Mouse (Mus musculus): ENCODE measurements at regions not wholly inside any gene's neighbourhood (a gene's known extent, or its start where the extent isn't known, plus 50 kb on each side); places are given as distances from the start of the nearest gene placed in this dataset.

DNA sequence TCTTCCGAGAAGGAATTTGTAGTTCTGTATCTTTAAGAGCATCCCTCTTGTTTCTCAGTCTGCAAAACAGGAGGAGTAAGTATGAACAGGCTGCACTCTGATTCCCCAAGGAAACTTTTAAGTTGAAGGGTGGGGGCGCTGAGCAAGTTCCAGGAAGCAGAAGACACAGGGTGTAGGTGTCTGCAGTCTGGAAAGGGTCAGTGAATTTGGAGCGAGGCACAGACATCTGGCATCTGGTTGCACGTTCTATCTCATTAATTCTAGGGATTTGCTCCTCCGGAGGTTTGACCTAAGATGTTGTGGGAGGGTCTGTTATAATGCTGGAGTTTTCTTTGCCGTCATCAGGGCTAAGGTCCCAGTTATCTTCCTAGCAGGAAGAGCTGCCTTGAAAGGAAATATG lies 711.1 kb downstream of the Slc22a22 start:
- TF ChIP-seq RAD21 (IDR thresholded peaks at IDR 0.05; ENCODE audit: low read depth, low read length) (no peak), CHD1 (IDR thresholded peaks at IDR 0.05; ENCODE audit: low read depth, low read length) (no peak), IRF4 (IDR thresholded peaks at IDR 0.05; ENCODE audit: low read depth, low read length) (no peak)
- dilution Hi-C loops (cut with MboI; ENCODE audit: extremely low pct_ligation_motif_present, extremely low pct_unique_long_range_greater_than_20kb, low sequenced_read_pairs): no loop called here

DNA sequence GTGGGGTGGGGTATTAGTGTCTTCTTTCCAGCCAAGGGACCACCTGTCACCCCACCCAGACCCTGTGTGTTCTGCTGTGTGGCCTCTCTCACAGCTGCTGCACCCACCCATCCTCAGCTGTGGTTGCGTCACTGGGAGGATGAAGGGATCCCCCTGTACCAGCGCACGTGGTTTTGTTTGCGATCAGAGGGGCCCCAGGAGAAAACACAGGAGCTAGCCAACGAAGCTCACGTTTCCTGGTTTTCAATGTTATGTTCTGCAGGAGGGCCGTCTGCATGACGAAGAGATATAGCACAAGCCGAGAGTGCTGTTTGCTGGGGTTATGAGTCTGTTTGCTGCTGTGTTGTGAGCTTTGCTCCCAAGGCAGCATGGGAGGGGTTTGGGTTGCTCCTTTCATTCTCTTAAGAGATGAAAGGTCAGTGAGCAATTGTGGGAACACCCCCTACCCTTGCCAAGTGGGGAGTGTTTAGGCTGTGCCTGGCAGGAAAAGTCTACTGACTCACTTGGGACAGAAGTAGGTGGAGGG lies 712.4 kb downstream of the Slc22a22 start:
- no peak for DNase-seq (ENCODE audit: extremely low read depth)
- no peak overlapping the region for H3K27ac ChIP-seq (ENCODE audit: insufficient read depth, low read depth)
- H3K4me1 ChIP-seq (ENCODE audit: control insufficient read depth in 1 of 2, insufficient read depth in 2 of 2): peaks cover 0 to 6% of the 10 kb centered on the region in 2 experiments; a peak in 1 of 4 replicates
- H3K27me3 ChIP-seq (replicated peaks): no peaks in the 10 kb centered on the region
- H3K36me3 ChIP-seq (replicated peaks in 1 of 2; ENCODE audit: control insufficient read depth in 1 of 2, insufficient read depth in 1 of 2, low read length in 1 of 2): no peaks in the 10 kb centered on the region
- H3K9me3 ChIP-seq (replicated peaks; ENCODE audit: low read length): no peaks in the 10 kb centered on the region
- H3K9ac ChIP-seq (ENCODE audit: insufficient read depth, low read depth): no peak overlapping the region
- H3K79me2 ChIP-seq (replicated peaks; ENCODE audit: control insufficient read depth, extremely low read depth, insufficient read depth, poor library complexity, severe bottlenecking): no peaks in the 10 kb centered on the region
- in situ Hi-C loops (cut with MboI; ENCODE audit: low pct_ligation_motif_present, low pct_unique_long_range_greater_than_20kb, low sequenced_read_pairs): no loop called here
- H3K4me3 ChIP-seq (replicated peaks in 1 of 3; ENCODE audit: low read depth in 2 of 3, low read length in 2 of 3, poor library complexity in 1 of 3): no peak overlapping the region
- no peak for TF ChIP-seq ETS1 (conservative IDR thresholded peaks at IDR 0.05; ENCODE audit: low read depth, low read length)
- TF ChIP-seq SIN3A (IDR thresholded peaks at IDR 0.05; ENCODE audit: low read length): no peak
- no peak for TF ChIP-seq BHLHE40 (IDR thresholded peaks at IDR 0.05; ENCODE audit: low read depth, low read length)
- TF ChIP-seq MXI1 (IDR thresholded peaks at IDR 0.05; ENCODE audit: low read depth, low read length): no peak
- TF ChIP-seq MEF2A (IDR thresholded peaks at IDR 0.05; ENCODE audit: borderline replicate concordance, low read depth, low read length): no peak
- no peak for TF ChIP-seq MYC (IDR thresholded peaks at IDR 0.05; ENCODE audit: low read depth, low read length)
- no peak for TF ChIP-seq ZC3H11A (IDR thresholded peaks at IDR 0.05; ENCODE audit: low read depth, low read length)
- no peak for TF ChIP-seq JUND (conservative IDR thresholded peaks at IDR 0.05; ENCODE audit: low read depth, low read length)
- no peak for TF ChIP-seq USF1 (IDR thresholded peaks at IDR 0.05; ENCODE audit: low read depth, low read length)
- no peak for TF ChIP-seq TCF12 (IDR thresholded peaks at IDR 0.05; ENCODE audit: low read depth, low read length)
- no peak for TF ChIP-seq E2F4 (IDR thresholded peaks at IDR 0.05; ENCODE audit: insufficient replicate concordance, low read depth, low read length)
- no peak for TF ChIP-seq UBTF (IDR thresholded peaks at IDR 0.05; ENCODE audit: low read depth, low read length)
- no peak for TF ChIP-seq KAT2A (IDR thresholded peaks at IDR 0.05; ENCODE audit: insufficient replicate concordance, low read length)
- TF ChIP-seq NRF1 (IDR thresholded peaks at IDR 0.05; ENCODE audit: low read depth, low read length): no peak
- dilution Hi-C loops (cut with MboI; ENCODE audit: extremely low pct_ligation_motif_present, extremely low pct_unique_long_range_greater_than_20kb, low sequenced_read_pairs): no loop called here
- H3K4me2 ChIP-seq (ENCODE audit: insufficient read depth, low read depth, poor library complexity, severe bottlenecking): no peak overlapping the region

More for the DNA sequence above, 711.1 kb downstream of the Slc22a22 start:
- no peak overlapping the region for H3K4me2 ChIP-seq (ENCODE audit: insufficient read depth, low read depth, poor library complexity, severe bottlenecking)
- no peak for DNase-seq (ENCODE audit: extremely low read depth)
- H3K4me3 ChIP-seq (replicated peaks in 1 of 3; ENCODE audit: low read depth in 2 of 3, low read length in 2 of 3, poor library complexity in 1 of 3): no peak overlapping the region
- H3K36me3 ChIP-seq (replicated peaks in 1 of 2; ENCODE audit: control insufficient read depth in 1 of 2, insufficient read depth in 1 of 2, low read length in 1 of 2): no peaks in the 10 kb centered on the region
- in situ Hi-C loops (cut with MboI; ENCODE audit: low pct_ligation_motif_present, low pct_unique_long_range_greater_than_20kb, low sequenced_read_pairs): no loop called here
- no peaks in the 10 kb centered on the region for H3K27me3 ChIP-seq (replicated peaks)
- no peak overlapping the region for H3K9ac ChIP-seq (ENCODE audit: insufficient read depth, low read depth)
- H3K4me1 ChIP-seq (ENCODE audit: control insufficient read depth in 1 of 2, insufficient read depth in 2 of 2): peaks cover 0 to 6% of the 10 kb centered on the region in 2 experiments; a peak in 1 of 4 replicates
- no peaks in the 10 kb centered on the region for H3K9me3 ChIP-seq (replicated peaks; ENCODE audit: low read length)
- H3K27ac ChIP-seq (ENCODE audit: insufficient read depth, low read depth): no peak overlapping the region
- no peaks in the 10 kb centered on the region for H3K79me2 ChIP-seq (replicated peaks; ENCODE audit: control insufficient read depth, extremely low read depth, insufficient read depth, poor library complexity, severe bottlenecking)
